Mouse (Mus musculus): Measurements from ENCODE around the gene Eml3. TPM values are rescaled to one million over a fixed set of nuclear protein-coding genes. Genes with fewer than 3 reads are reported as not detected.
A peak's percentile ranks its signal among the peaks of the same experiment; 100 is the strongest.

The Eml3 gene
- total RNA-seq, 1 experiment from 2014 or later: 92.8 TPM

DNA sequence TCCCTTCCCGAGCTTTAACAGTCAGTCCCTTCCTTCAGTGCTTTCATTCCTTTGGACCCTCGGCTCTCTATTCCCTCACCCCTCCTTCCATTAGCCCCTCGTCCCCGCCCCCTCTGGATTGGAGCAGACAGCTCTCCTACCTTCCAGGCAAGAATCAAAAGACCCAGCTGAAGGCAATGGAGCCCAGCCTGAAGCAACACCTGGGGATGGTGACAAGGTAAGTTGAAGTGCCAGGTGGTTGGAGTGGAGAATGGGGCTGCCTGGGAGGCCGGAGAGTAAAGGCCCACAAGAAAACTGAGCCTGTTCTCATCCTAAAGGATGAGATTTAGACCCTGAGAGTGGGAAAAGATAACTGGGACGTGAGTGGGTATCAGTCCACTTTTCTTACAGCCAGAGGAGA, 20.8 kb upstream of the Eml3 start:
- ATAC-seq (ENCODE audit: extremely low read depth, insufficient number of reproducible peaks, low FRiP score, poor library complexity, severe bottlenecking): no peak

- ATAC-seq (ENCODE audit: extremely low read depth, insufficient number of reproducible peaks, low FRiP score, poor library complexity, severe bottlenecking): no peak
Measured at GRCm38 (mm10) chr19:8911810-8912209, 17.5 kb upstream of the Eml3 start.

DNA sequence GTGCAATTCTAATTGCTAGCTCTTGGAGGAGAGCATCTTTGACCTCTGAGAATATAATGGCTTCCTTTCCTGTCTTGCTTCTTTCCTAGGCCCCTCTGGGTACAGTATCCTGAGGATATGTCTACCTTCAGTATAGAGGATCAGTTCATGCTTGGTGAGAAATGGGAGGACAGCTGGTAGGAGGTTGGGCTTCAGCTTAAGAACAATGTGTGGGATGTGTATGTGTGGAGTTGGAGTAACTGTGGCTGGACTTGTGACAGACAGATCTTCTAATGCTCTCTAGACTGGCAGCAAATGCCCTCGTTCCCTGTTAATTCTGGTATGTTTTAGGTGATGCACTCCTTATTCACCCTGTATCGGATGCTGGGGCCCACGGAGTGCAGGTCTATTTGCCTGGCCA, 15.1 kb upstream of the Eml3 start:
- ATAC-seq (ENCODE audit: extremely low read depth, insufficient number of reproducible peaks, low FRiP score, poor library complexity, severe bottlenecking): no peak

DNA sequence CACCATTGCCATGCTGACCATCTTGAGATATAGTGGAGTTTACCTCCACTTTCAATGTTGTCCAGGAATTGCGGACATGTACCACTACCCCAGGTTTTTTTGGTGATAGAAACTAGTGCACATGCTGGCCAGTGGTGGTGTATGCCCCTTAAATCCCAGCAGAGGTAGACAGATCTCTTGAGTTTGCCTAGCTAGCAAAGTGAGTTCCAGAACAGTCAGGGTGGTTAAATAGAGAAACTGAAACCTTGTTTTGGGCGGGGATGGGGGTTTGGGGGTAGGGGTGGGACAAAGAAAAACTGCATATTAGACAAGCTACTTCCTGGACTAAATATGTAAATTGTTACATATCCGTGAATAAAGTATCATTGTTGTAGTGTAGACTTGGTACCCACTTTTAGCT, 10.4 kb upstream of the Eml3 start:
- ATAC-seq (ENCODE audit: extremely low read depth, insufficient number of reproducible peaks, low FRiP score, poor library complexity, severe bottlenecking): no peak

DNA sequence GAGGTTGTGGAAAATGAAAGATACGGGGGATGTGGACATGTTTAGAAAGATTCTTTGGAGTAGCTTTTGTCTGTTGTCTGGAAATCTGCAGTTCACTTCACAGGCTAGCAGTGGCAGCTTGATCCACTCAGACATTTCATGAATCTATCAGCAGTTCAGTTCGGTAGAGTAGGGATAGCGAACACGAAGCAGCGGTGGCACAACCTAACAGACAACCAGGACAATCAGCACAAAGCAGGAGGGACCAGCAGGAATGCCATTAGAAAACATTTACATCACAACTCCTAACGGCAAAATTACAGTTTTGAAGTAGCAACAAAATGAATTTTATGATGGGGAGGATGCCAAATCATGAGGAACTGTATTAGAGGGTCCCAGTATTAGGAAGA, 9.7 kb upstream of the Eml3 start:
- no peak for ATAC-seq (ENCODE audit: extremely low read depth, insufficient number of reproducible peaks, low FRiP score, poor library complexity, severe bottlenecking)

GRCm38 (mm10) chr19:8920073-8920736, 9.1 kb upstream of the Eml3 start, which contains the start of gene B3gat3:
Gene B3gat3, plus strand, starts transcription at chr19:8920374.
- peak; percentile 88 for ATAC-seq (ENCODE audit: extremely low read depth, insufficient number of reproducible peaks, low FRiP score, poor library complexity, severe bottlenecking)

- no peak for ATAC-seq (ENCODE audit: extremely low read depth, insufficient number of reproducible peaks, low FRiP score, poor library complexity, severe bottlenecking)
Measured at GRCm38 (mm10) chr19:8920836-8921291, 8.5 kb upstream of the Eml3 start.

DNA sequence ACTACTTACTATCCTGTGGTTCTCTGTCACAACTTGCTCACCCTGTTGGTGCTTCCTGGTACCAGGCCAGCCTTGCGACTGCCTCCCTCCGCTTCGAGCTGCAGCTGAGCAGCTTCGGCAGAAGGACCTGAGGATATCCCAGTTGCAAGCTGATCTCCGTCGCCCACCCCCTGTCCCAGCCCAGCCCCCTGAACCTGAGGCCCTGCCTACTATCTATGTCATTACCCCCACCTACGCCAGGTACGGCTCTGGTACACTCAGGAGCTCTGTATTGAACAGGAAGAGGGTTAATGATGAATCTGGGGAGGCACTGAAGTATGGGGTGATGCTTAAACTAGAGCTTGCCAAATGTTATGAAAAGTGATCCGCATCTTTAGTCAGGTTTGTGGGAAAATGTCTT, 7.6 kb upstream of the Eml3 start:
- no peak for ATAC-seq (ENCODE audit: extremely low read depth, insufficient number of reproducible peaks, low FRiP score, poor library complexity, severe bottlenecking)

DNA sequence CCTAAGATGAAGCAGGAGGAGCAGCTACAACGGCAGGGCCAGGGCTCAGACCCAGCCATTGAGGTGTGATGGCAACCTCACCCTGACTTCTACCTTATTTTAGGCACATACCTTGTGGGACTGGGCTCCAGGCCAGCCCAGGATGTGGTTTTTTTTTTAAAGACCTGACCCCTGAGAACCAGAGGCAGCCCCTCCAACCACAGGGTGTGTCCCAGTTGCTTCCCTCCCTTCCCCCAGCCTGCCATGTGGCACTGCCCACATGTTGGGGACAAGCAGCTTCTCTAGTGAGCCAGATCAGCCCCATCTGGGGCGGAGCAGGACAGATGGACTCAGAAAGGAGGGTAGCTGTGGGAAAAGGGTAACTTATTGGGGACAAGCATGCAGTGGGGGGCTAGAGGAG, 2.6 kb upstream of the Eml3 start:
- no peak for ATAC-seq (ENCODE audit: extremely low read depth, insufficient number of reproducible peaks, low FRiP score, poor library complexity, severe bottlenecking)

DNA sequence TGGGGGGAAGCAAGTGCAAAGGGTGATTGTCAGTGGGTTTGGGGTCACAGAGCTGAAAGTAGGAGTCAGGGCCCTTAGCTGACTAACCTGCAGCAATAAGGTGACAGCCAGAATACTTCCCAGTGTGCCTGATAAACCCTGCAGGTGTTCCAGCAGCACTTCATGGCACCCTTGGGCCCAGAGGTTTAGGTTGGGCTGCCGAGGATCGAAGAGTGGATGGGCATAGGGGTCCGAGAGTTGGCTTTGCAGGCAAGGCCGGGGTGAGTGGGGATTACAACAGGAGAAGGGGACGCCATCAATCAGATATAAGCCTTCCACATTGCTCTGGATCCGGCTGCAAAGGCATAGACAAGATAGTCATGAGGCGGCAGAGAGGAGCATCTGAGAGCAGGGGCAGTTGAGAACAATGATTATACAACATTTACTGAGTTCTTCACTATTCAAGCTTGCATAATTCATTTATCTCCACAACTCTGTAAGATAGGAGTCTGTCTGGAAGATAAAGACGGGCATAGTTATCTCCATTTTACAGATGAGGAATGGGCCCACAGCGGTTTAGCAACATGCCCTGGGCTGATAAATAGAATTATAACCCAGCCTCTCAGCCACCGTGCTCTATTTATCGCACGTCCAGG, 1.3 kb upstream of the Eml3 start:
- ATAC-seq (ENCODE audit: extremely low read depth, insufficient number of reproducible peaks, low FRiP score, poor library complexity, severe bottlenecking): no peak

- no peak for ATAC-seq (ENCODE audit: extremely low read depth, insufficient number of reproducible peaks, low FRiP score, poor library complexity, severe bottlenecking)
Measured at GRCm38 (mm10) chr19:8928689-8929223, 596 bp upstream of the Eml3 start.

DNA sequence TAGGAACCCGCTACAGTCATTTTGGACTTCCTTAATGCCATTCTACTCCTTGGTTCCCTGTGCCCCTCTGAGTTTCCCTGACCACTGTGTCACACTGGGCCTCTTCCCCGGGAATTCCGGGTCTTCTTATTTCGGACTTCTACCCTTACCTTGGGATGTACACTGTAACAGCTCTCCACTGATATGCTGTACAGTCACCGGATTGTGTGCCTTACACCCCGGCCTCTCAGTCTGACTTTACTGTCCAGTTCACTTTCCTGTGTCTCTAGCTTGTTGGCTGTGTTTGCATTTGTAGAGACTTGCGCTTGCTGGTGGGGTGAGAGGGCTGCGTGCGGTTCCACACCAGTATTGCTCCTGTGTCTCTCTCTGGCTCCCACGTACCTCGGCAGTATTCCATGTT, 765 bp downstream of the Eml3 start:
- no peak for ATAC-seq (ENCODE audit: extremely low read depth, insufficient number of reproducible peaks, low FRiP score, poor library complexity, severe bottlenecking)

GRCm38 (mm10) chr19:8930771-8931170, 1.4 kb downstream of the Eml3 start:
- ATAC-seq (ENCODE audit: extremely low read depth, insufficient number of reproducible peaks, low FRiP score, poor library complexity, severe bottlenecking): no peak

DNA sequence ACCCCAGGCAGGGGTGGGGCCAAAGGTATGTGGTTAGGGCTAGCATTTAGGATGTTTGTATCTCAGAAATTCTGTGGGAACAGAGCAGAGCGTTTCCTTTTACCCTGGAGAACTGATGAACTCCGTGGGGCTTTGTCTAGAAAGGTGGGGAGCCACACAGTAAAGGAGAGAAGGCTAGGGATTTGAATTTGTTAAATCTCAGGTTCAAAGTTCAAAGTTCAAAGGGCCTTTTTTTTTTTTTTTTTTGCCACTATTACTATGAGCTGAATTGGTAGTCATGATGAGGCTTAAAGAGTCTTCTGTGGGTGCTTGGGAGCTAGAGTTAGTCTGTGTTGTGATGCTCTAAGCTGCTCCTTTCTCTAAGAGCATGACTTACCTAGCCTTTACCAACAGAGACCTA, 7.4 kb downstream of the Eml3 start:
- ATAC-seq (ENCODE audit: extremely low read depth, insufficient number of reproducible peaks, low FRiP score, poor library complexity, severe bottlenecking): no peak

- ATAC-seq (ENCODE audit: extremely low read depth, insufficient number of reproducible peaks, low FRiP score, poor library complexity, severe bottlenecking): no peak
Measured at GRCm38 (mm10) chr19:8940526-8941133, 11.3 kb downstream of the Eml3 start.

DNA sequence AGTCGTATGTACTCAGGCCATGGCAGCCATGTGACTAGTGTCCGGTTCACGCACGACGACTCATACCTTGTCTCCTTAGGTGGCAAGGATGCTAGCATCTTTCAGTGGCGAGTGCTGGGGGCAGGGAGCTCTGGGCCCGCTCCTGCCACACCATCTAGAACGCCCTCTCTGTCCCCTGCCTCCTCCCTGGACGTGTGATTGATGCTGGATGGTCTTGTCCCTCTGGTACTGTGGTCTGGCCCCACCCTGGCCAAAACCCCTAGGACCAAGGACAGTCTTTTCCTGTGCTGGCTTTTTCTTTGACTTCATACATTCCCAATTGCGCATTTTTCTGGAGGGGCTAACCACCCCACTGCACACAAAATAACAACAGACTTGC, 11.8 kb downstream of the Eml3 start:
- no peak for ATAC-seq (ENCODE audit: extremely low read depth, insufficient number of reproducible peaks, low FRiP score, poor library complexity, severe bottlenecking)

DNA sequence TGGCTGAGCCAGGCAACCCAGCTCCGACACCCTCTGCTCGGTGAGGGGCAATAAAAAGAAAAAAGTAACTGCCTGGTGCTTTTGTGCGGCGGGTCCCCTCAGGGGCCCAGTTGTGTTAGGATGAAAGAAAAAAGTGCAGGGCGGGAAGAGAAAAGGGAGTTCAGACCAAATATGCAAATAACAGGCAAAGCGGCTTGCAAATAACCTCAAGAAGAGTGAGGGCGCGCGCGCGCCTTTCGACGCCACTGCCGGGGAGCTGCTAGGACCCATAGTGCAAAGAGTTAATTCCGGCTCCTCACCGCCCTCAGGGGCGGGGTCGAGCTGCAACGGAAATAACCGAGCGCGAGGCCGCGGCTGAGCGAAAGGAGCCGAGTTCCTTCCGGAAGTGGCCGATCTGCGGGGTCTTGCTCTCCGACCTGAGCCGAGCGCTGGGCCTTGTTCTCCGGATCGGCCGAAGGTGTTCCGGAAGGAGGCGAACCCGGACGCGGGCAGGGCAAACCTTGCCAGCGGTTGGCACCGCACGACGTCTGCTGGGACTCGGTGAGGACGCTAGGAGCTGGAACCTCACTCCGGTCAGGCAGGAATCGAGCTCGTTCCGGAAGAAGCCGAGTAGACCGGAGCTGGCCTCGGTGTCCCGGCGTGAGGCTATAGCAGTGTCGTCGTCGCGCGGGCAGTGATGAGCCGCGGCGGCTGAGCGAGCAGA, 12.3 kb downstream of the Eml3 start, which contains the start of gene Mta2:
Gene Mta2 (plus strand): TSS at position 361 of the 703 bp plus-strand sequence.
- peak; percentile 85 for ATAC-seq (ENCODE audit: extremely low read depth, insufficient number of reproducible peaks, low FRiP score, poor library complexity, severe bottlenecking)

DNA sequence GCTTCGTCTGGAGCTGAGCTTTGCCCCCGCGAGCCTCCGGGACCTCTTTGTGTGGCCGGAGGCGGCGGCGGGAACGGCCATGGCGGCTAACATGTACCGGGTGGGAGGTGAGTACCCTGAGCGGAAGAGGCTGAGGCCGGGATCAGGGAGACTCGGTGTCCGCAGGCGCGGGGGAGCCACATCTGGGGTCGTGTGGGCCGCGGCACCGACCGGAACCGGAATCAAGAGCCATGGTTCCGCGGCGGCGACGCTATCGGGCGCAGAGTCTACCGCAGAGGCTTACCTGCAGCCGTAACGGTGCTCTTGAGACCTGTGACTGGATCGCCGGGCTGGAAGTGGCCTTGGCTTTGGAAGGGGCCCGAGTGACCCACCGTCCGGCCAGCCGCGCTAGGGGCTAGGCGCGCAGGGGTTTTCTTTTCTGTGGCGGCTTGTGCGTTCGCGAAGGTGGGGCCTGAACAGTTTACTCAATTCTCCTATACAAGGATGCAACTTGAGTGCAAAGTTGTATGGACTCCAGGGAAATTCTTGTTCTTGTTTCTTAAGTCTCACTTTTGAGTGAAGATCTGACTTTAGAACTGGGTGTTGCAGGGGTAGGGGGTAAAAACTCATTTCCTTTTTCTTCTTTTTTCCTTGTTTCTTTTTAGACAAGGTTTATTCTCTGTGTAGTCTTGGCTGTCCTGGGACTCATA, 13.1 kb downstream of the Eml3 start:
- ATAC-seq (ENCODE audit: extremely low read depth, insufficient number of reproducible peaks, low FRiP score, poor library complexity, severe bottlenecking): peak; percentile 7; the same call in 1 of the 2 replicates

GRCm38 (mm10) chr19:8943047-8943446, 13.7 kb downstream of the Eml3 start:
- ATAC-seq (ENCODE audit: extremely low read depth, insufficient number of reproducible peaks, low FRiP score, poor library complexity, severe bottlenecking): no peak
